Mouse (Mus musculus) urinary bladder, postnatal 36 days (tissue): ENCODE data around the gene Sh3bgrl2.

Experiments
- DNase-seq, 2 experiments: peaks; one replicate each; pipeline ENCODE4 v3.0.0; 2022; ENCODE audit warnings: low spot score in 2 of 2, mixed read lengths in 1 of 2

Gene Sh3bgrl2

GRCm38 (mm10) chr9:83628669-83629612 lies 80.8 kb downstream of the Sh3bgrl2 start:
- DNase-seq = no peak

GRCm38 (mm10) chr9:83630341-83630740 lies 82.2 kb downstream of the Sh3bgrl2 start:
- DNase-seq = no peak

DNA sequence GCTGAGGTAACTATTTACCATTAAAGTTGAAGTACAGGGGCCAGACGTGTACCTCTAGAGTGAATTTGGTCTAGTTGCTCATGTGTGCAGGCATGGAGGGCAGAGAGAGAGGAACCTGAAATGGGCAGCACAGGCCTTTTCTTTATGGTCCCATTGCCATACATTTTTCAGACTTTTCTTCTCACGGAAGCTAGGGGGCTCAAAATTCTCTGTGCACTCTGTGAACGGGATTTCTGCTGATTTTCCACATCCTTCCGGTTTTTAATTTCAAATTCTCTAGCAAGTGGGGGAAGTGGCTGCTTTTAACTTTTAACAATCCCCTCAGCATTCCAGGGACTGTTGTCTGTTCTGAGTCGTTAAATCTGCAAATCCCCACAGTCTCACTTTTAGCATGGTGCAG lies 83.8 kb downstream of the Sh3bgrl2 start:
- DNase-seq = no peak

GRCm38 (mm10) chr9:83634703-83635102 lies 86.6 kb downstream of the Sh3bgrl2 start:
- DNase-seq = no peak

GRCm38 (mm10) chr9:83635997-83636396 lies 87.9 kb downstream of the Sh3bgrl2 start:
- DNase-seq = no peak

- DNase-seq = no peak
These were observed 95.0 kb downstream of the Sh3bgrl2 start for GRCm38 (mm10) chr9:83643139-83643538.

DNA sequence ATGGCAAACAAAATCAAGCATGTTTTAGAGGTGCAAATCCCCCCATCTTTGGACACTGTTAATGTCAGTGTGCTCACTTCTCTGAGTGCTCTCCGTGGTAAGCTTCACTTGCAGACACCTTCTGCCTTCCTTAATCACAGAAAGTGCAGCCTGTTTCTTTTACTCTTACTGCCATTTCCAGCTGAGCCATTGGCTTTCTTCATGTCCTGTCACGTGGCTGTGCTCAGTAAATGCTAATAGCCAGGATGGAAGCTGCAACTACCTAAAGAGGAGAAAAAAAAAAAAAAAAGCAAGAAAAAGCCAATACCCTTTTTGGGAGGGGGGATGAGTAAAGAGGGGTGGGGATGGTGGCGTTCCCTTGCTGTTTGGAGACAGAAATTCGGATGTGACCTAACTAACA lies 95.7 kb downstream of the Sh3bgrl2 start:
- DNase-seq = no peak

- DNase-seq = no peak
These were observed 98.1 kb downstream of the Sh3bgrl2 start for GRCm38 (mm10) chr9:83646215-83646614.

- DNase-seq = no peak
These were observed 98.6 kb downstream of the Sh3bgrl2 start for GRCm38 (mm10) chr9:83646691-83647090.

GRCm38 (mm10) chr9:83647919-83648705 lies 100.0 kb downstream of the Sh3bgrl2 start:
- no peak for DNase-seq

- DNase-seq = no peak
These were observed 100.6 kb downstream of the Sh3bgrl2 start for GRCm38 (mm10) chr9:83648733-83649132.

DNA sequence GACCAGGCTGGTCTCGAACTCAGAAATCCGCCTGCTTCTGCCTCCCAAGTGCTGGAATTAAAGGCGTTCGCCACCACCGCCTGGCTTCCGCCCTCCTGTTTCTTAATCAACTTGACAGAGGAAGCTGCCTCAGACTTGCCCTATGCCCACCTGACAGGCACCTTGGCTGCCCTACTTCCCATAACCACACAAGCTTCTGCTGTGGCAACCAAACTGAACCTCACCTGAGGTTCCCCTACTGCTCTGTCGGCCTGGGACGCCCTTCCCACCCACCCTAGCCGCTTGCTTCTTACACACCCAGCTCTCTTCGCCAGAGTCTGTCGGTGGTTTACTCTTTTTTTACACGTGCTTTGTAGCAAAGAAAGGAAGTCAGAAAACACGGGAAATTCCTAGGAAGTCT lies 103.9 kb downstream of the Sh3bgrl2 start:
- DNase-seq = no peak

- DNase-seq = peak in 1 of 2 experiments; percentile 13
These were observed 104.6 kb downstream of the Sh3bgrl2 start for GRCm38 (mm10) chr9:83652590-83653172.

DNA sequence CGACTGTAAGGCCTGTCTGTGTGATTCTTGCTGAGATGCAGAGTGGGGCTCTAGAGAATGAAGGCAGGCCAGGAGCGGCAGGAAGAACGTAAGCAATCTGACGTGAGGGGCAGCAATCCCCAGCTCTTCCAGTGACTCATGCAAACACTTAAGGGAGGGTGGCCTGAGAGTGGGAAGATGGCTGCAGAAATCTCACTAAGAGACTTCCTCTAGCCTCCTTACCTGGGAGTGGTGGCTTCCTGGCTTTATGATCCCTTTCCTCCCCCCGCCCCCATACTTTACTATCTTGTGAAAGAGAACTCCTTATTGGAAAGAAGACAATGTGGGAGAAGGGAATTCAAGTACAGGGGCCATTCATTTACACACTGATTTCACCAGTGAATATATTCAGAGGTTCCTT lies 106.5 kb downstream of the Sh3bgrl2 start:
- DNase-seq = no peak

DNA sequence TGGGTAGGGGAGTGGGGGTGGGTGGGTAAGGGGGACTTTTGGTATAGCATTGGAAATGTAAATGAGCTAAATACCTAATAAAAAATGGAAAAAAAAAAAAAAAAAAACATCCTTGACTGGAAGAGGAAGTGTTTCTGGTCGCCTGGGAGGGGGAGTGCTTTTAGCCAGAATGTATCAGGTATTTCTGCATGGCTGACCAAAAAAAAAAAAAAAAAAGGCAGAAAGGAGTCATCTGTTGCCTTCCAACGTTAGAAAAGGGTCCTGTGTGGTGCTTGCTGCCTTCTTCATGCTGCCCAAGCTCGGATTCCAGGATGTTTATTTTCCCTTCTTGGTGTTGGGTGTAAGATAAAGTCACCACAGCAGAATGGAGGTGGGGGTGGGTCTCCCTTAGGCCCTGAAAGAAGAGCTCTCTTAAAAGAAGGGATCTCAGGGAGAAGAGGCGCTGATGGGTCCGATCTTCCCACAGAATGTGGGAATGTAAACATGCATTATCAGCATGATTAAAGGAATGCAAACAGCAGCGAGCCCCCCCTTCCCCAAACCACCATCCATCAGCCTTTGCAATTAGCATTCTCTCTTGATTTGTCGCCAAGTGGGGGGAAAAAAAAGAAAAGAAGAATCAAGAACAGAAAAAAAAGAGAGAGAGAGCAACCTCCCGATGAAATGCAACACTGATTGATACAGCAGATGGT lies 109.0 kb downstream of the Sh3bgrl2 start:
- DNase-seq = no peak

GRCm38 (mm10) chr9:83657652-83658002 lies 109.5 kb downstream of the Sh3bgrl2 start:
- no peak for DNase-seq

DNA sequence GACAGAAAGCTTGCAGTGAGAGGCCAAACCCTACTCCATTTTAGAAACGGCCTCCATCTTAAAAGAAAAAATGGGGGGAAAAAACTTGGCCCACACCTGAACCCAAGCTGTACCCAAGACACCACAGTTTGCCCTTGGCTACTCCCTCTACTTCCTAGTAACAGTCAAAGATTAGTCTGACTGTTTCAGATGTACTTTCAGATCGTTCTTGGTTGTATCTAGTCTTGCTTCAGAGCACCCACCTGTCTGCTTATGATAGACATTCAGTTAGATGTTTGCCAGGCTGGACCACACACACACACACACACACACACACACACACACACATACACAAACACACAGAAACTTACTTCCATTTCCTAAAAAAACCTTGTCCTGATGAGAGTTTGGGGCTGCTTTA lies 111.0 kb downstream of the Sh3bgrl2 start:
- no peak for DNase-seq

GRCm38 (mm10) chr9:83661811-83662210 lies 113.7 kb downstream of the Sh3bgrl2 start:
- no peak for DNase-seq

DNA sequence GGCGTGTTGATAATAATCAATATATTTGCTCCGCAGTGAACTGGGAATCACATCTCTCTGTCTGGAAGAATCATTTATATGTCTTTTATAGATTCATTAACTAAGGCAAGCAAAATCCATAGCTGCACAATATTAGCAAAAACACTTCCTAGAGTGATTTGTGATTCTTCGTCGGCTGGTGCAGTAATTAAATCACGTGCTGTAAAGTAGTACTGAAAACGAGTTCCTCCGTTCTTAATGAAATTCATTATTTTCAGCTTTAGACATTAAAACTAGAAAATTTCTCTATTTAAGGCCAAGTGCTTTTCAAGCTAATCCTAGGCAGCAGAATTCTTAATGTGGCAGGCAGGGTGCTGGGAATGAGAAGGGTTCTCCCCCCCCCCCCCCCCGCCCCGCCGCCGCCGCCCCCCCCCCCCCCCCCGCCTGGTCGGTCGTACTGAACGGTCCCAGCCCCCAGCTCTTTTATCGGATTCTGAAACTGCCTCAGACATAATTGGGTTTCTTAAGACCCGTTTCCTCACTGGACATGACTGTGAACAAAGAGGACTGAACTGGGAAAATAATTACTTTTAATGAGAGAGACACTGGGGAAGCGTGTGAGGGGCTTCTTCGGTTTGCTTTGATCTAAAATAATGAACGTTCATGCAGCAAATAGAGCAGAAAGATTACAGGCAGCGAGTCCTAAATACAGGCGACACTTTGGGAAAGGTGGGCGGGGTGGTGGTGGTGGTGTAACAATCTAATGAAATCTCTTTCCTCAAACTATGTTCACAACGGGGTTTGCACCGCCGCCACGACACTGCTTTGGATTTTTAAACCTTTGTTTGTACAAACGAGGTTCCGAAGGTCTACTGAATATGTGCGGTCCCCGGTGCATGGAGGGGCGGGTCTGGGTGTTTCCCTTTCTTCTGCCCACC lies 116.1 kb downstream of the Sh3bgrl2 start:
- DNase-seq = no peak

GRCm38 (mm10) chr9:83664951-83665350 lies 116.8 kb downstream of the Sh3bgrl2 start:
- DNase-seq = no peak

- no peak for DNase-seq
These were observed 118.9 kb downstream of the Sh3bgrl2 start for GRCm38 (mm10) chr9:83667031-83667430.
